Mouse (Mus musculus) thymus, postnatal 36 days (tissue): ENCODE results near the gene 4931409K22Rik.

Experiments
- DNase-seq, 2 experiments: peaks; one replicate each; pipeline ENCODE4 v3.0.0; 2022; ENCODE audit warnings: mixed read lengths in 2 of 2

The 4931409K22Rik gene

GRCm38 (mm10) chr5:24495019-24495418 lies 61.6 kb downstream of the 4931409K22Rik start:
- no peak for DNase-seq
